Mouse (Mus musculus): ENCODE results near the gene Apod. TPM values are rescaled to one million over a fixed set of nuclear protein-coding genes. Genes with fewer than 3 reads are reported as not detected.

Apod gene
- 100 to 1,000 TPM; 125 to 160 TPM for total RNA-seq (2021)
- long read RNA-seq, experiment 1, transcript Apod-203 (6 exons, 2,074 nt) = major isoform, 27 of 46 reads
- long read RNA-seq, experiment 1, transcript Apod-202 (5 exons, 1,070 nt) = minor isoform, 8 of 46 reads
- long read RNA-seq, experiment 1, partial matches to known transcripts = 3 of 46 reads
- long read RNA-seq, experiment 1, other reads (novel, unspliced or antisense) = 6 of 46 reads
- long read RNA-seq, experiment 2, transcript Apod-202 (5 exons, 1,070 nt) = minor isoform, 11 of 31 reads
- long read RNA-seq, experiment 2, transcript Apod-203 (6 exons, 2,074 nt) = major isoform, 12 of 31 reads
- long read RNA-seq, experiment 2, partial matches to known transcripts = 1 of 31 reads
- long read RNA-seq, experiment 2, other reads (novel, unspliced or antisense) = 3 of 31 reads

GRCm38 (mm10) chr16:31314497-31315233, at the start of gene Apod:
TSS of gene Apod (minus strand) at chr16:31314808.
- no peak for DNase-seq (ENCODE audit: extremely low spot score in 1 of 2, low spot score in 2 of 2)
- intact Hi-C loops (cut with DNase I) = no loop called here
- TF ChIP-seq CTCF (IDR thresholded peaks at IDR 0.05) = no peak; the same call in 1 of the 2 replicates
- peak within 1 kb of the TSS; percentile 23 for H3K4me3 ChIP-seq
- peak within 1 kb of the TSS; percentile 82 for H3K27ac ChIP-seq

- H3K4me3 ChIP-seq = no peak overlapping the region
- DNase-seq (ENCODE audit: extremely low spot score in 1 of 2, low spot score in 2 of 2) = no peak
- H3K27ac ChIP-seq = peak overlapping the region; percentile 58; the same call in 1 of the 2 replicates
- intact Hi-C loops (cut with DNase I) = no loop called here
- TF ChIP-seq CTCF (IDR thresholded peaks at IDR 0.05) = no peak
Observed at GRCm38 (mm10) chr16:31363685-31364436, 49.3 kb upstream of the Apod start.

- intact Hi-C loops (cut with DNase I) = loop anchor here (10.0 kb wide), 2 partner anchors 235 to 765 kb away; partner anchors contain the start of gene Fam43a
- Histone ChIP-seq H3K4me3 (no peak overlapping the region), H3K27ac (no peak overlapping the region)
- no peak for DNase-seq (ENCODE audit: extremely low spot score in 1 of 2, low spot score in 2 of 2)
- TF ChIP-seq CTCF (IDR thresholded peaks at IDR 0.05) = no peak
Observed at GRCm38 (mm10) chr16:31359542-31359941, 44.9 kb upstream of the Apod start.

GRCm38 (mm10) chr16:31358991-31359390, 44.4 kb upstream of the Apod start:
- no peak overlapping the region for H3K27ac ChIP-seq
- DNase-seq (ENCODE audit: extremely low spot score in 1 of 2, low spot score in 2 of 2) = no peak
- H3K4me3 ChIP-seq = no peak overlapping the region
- intact Hi-C loops (cut with DNase I) = loop anchor here (10.0 kb wide), 2 partner anchors 234 to 764 kb away; partner anchors contain the start of gene Fam43a
- TF ChIP-seq CTCF (IDR thresholded peaks at IDR 0.05) = no peak

GRCm38 (mm10) chr16:31358576-31358975, 44.0 kb upstream of the Apod start:
- DNase-seq (ENCODE audit: extremely low spot score in 1 of 2, low spot score in 2 of 2) = no peak
- Histone ChIP-seq H3K27ac (no peak overlapping the region), H3K4me3 (no peak overlapping the region)
- TF ChIP-seq CTCF (IDR thresholded peaks at IDR 0.05) = no peak
- intact Hi-C loops (cut with DNase I) = loop anchor here (10.0 kb wide), 2 partner anchors 234 to 764 kb away; partner anchors contain the start of gene Fam43a

- Histone ChIP-seq H3K27ac (no peak overlapping the region), H3K4me3 (no peak overlapping the region)
- intact Hi-C loops (cut with DNase I) = loop anchor here (2.0 to 10.0 kb wide), 4 partner anchors 231 to 761 kb away; partner anchors contain the start of genes Fam43a and Xxylt1
- TF ChIP-seq CTCF (IDR thresholded peaks at IDR 0.05) = no peak
- no peak for DNase-seq (ENCODE audit: extremely low spot score in 1 of 2, low spot score in 2 of 2)
Observed at GRCm38 (mm10) chr16:31355882-31356281, 41.3 kb upstream of the Apod start.

- TF ChIP-seq CTCF (IDR thresholded peaks at IDR 0.05) = peak; percentile 92
- Histone ChIP-seq H3K27ac (no peak overlapping the region), H3K4me3 (no peak overlapping the region)
- intact Hi-C loops (cut with DNase I) = loop anchor here (2.0 to 10.0 kb wide), 4 partner anchors 230 to 760 kb away; partner anchors contain the start of genes Fam43a and Xxylt1
- peak; percentile 69 to 70 for DNase-seq (ENCODE audit: extremely low spot score in 1 of 2, low spot score in 2 of 2)
Observed at GRCm38 (mm10) chr16:31354341-31355329, 40.0 kb upstream of the Apod start.

GRCm38 (mm10) chr16:31352996-31353395, 38.4 kb upstream of the Apod start:
- peak; percentile 65 for TF ChIP-seq CTCF (IDR thresholded peaks at IDR 0.05)
- H3K27ac ChIP-seq = no peak overlapping the region
- intact Hi-C loops (cut with DNase I) = loop anchor here (10.0 kb wide), 2 partner anchors 228 to 758 kb away; partner anchors contain the start of gene Fam43a
- no peak for DNase-seq (ENCODE audit: extremely low spot score in 1 of 2, low spot score in 2 of 2)
- no peak overlapping the region for H3K4me3 ChIP-seq

- peak; percentile 80 for TF ChIP-seq CTCF (IDR thresholded peaks at IDR 0.05)
- Histone ChIP-seq H3K27ac (no peak overlapping the region), H3K4me3 (0 out of 2 replicates have a peak overlapping the region, but pooled peaks have one; percentile 1)
- peak; percentile 75 to 78 for DNase-seq (ENCODE audit: extremely low spot score in 1 of 2, low spot score in 2 of 2)
- intact Hi-C loops (cut with DNase I) = loop anchor here (1.0 to 5.0 kb wide), 3 partner anchors 72 to 145 kb away; partner anchors contain the start of genes Acap2 and Ppp1r2
Observed at GRCm38 (mm10) chr16:31347581-31347980, 33.0 kb upstream of the Apod start.

GRCm38 (mm10) chr16:31342966-31343365, 28.4 kb upstream of the Apod start:
- Histone ChIP-seq H3K27ac (no peak overlapping the region), H3K4me3 (no peak overlapping the region)
- DNase-seq (ENCODE audit: extremely low spot score in 1 of 2, low spot score in 2 of 2) = no peak
- intact Hi-C loops (cut with DNase I) = no loop called here
- no peak for TF ChIP-seq CTCF (IDR thresholded peaks at IDR 0.05)

Measured in left cerebral cortex, adult 2 months (tissue).